Mouse (Mus musculus): ENCODE measurements around the gene Klf15.

Klf15 gene

GRCm38 (mm10) chr6:90462181-90462706, at the start of gene Klf15:
Klf15 (plus strand) TSS chr6:90462576.
- peak; percentile 48 to 71 for DNase-seq (ENCODE audit: low spot score in 2 of 2)

GRCm38 (mm10) chr6:90422565-90422964, 39.8 kb upstream of the Klf15 start:
- DNase-seq (ENCODE audit: low spot score in 2 of 2): peak; percentile 59 to 82

DNA sequence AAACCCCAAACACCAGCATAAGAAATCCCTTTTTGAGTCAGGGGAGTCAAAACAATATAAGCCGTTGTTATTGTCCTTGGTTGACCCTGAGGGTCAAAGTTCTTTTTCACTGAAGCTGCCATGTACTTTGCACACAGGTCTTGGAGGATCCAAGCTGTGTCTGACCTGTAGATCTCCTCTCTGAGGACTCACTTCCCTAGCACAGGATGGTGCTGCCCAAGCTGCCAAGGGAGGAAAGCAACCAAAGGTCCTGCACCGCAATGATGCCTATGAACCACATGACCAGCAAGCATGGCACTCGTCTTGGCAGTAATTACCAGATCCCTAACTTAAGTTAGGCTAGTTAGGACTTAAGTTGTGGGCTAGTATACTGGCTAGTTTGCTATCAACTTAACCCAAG, 37.0 kb upstream of the Klf15 start:
- no peak for DNase-seq (ENCODE audit: low spot score in 2 of 2)

DNA sequence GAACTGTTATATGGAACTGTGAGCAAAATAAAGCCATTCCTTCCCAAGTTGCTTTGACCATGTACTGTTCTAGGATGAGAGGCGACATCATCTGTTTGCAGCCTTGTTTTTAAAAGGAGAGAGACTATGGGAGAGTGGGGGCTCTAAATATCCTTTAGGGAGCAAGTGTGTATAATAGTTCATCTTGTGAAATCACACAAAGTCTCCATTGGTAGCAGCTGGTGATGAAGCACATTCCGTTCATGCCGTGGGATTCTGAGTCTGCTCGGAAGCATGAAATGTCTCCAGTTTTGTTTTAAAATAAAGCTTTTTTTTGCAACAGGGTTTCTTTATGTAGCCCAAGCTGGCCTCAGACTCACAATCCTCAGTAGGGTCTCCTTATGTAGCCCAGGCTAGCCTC, 36.4 kb upstream of the Klf15 start:
- DNase-seq (ENCODE audit: low spot score in 2 of 2): no peak

GRCm38 (mm10) chr6:90428380-90428974, 33.9 kb upstream of the Klf15 start, which contains the start of gene Cfap100:
Cfap100 (minus strand) TSS chr6:90428797.
- peak; percentile 63 to 81 for DNase-seq (ENCODE audit: low spot score in 2 of 2)

- no peak for DNase-seq (ENCODE audit: low spot score in 2 of 2)
These were observed 32.5 kb upstream of the Klf15 start for GRCm38 (mm10) chr6:90429911-90430310.

- DNase-seq (ENCODE audit: low spot score in 2 of 2): no peak
These were observed 30.9 kb upstream of the Klf15 start for GRCm38 (mm10) chr6:90431487-90431886.

DNA sequence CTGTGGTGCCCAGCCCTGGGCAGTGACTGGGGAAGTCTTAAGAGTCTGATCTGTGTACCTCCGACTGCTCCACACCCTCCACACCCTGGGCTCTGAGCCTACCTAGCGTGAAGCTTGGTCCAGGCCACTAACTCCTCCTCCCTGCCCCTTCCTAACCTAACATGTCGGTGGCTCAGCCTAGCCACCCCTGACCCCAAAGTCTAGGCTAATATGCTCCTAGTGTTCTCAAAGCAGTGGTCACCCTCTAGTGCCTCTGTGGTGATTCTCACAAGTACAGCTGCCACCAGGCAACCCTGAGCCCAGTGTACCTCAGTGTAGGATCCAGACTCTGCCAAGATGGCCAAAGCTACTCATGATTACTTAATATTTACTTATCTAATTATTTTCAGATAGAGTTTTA, 27.7 kb upstream of the Klf15 start:
- DNase-seq (ENCODE audit: low spot score in 2 of 2): no peak

- peak; percentile 76 to 89 for DNase-seq (ENCODE audit: low spot score in 2 of 2)
These were observed 27.2 kb upstream of the Klf15 start for GRCm38 (mm10) chr6:90435195-90435618.

- DNase-seq (ENCODE audit: low spot score in 2 of 2): no peak
These were observed 26.0 kb upstream of the Klf15 start for GRCm38 (mm10) chr6:90436192-90436907.

- no peak for DNase-seq (ENCODE audit: low spot score in 2 of 2)
These were observed 25.3 kb upstream of the Klf15 start for GRCm38 (mm10) chr6:90437041-90437440.

DNA sequence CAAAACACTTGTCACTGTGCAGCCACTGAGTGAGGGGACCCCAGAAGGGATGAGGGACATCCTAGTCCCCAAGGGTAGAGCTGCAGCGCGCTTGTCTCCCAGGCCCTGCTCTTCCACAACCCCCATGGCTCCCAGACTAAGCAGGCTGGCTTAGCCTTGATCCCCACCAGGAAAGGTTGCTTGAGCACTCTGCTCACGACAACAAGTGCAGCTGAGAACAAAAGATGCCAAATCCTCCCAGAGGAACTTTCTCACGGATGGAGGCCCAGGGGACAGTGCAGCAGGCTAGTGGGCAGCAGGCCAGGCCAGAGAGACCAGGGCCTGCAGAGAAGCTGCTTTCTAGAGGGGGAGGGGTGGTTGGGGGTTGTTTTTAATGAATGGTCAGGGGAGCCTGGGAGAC, 15.5 kb upstream of the Klf15 start:
- DNase-seq (ENCODE audit: low spot score in 2 of 2): peak in 1 of 2 experiments; percentile 49

GRCm38 (mm10) chr6:90450179-90450578, 12.2 kb upstream of the Klf15 start:
- DNase-seq (ENCODE audit: low spot score in 2 of 2): peak; percentile 58 to 84

DNA sequence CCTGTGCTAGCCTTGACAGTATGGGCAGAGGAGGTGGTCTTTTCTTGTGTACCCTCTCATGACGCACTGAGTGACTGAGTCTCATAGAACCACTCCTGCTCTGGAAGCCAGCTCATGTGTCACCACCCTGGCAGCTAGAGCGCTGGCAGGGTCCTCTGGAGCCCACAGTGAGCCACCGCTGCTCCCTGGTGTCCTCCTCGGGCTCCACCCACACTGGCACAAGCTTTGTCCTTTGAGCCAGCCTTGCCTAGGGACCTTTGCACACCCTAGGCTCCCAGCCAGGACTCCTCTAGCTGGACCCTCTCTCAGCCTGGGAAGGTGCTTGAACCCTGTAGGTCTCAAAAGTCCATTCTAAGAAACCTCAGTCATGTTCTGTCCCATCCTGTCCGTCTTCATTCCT, 11.7 kb upstream of the Klf15 start:
- peak in 1 of 2 experiments; percentile 30 for DNase-seq (ENCODE audit: low spot score in 2 of 2)

DNA sequence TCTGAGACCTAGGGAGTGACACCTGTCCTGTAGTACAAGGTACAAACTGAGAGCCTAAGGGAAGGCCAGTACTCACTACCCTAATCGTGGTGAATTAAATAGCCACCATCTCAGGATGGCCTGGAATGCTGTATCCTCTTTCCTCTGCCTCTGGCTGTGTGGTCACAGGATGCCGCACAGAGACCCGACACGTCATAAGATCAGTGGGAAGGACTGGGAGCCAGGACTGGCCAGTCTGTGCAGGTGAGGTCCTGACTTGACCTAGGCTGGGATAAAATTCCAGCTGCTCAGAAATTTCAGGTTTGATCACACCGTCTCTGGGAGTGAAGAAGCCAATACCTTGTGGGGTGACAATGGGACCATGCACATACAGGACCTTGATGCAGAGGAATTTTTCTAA, 10.9 kb upstream of the Klf15 start:
- no peak for DNase-seq (ENCODE audit: low spot score in 2 of 2)

DNA sequence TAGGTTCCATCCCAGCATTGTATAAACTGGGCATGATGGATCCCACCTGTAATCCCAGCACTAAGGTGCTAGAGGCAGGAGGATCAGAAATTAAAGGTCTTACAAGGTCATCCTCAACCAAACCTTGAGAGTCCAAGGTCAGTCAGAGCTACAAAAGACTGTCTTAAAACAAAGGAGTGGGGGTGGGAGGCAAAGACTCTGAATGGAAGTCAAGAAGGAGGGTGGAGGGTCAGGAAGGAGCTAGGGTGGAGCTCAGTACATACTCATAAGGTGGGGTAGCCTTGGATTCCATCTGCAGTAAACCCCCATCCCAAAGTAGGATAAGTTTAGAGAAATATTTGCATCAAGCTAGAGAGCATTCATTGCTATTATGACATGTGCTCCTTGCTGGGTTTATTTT, 9.8 kb upstream of the Klf15 start:
- DNase-seq (ENCODE audit: low spot score in 2 of 2): no peak

- DNase-seq (ENCODE audit: low spot score in 2 of 2): no peak
These were observed 8.6 kb upstream of the Klf15 start for GRCm38 (mm10) chr6:90453751-90454150.

DNA sequence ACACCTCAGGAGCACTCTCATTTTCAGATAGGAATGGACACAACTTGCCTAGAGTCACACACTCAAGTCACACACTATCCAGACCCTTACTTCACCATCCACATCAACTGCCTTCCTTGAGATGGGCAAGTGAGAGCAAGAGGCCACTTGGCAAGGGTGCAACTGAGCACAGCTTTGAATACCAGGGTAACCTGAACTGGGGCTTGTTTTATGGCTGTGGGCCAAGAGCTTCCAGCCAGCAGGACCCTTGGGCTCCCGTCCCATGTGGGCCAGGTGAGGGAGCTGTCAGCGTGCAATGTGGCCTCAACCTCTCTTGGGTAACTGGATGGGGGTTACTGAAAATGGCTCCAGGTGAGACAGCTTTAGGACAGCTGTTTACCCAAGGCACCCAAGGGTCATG, 5.0 kb upstream of the Klf15 start:
- no peak for DNase-seq (ENCODE audit: low spot score in 2 of 2)

DNA sequence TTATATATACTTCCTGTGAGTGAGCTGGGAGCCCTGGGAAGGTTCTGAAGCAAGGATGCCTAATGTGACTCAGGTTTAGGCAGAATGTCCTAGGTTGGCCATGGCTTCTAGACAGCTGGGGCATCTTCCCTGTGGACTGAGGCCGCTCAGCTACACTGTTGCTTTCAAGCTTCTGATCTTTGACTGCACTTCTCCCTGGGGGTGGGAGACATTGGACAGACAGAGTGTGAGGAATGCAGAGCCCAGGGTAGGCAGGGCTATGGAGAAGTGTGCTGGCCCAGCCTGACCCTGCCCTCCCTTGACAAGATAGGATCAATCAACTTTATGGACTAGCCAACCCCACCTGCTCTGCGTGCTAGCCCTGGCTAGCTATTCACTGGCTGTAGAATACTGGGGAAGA, 1.2 kb upstream of the Klf15 start:
- DNase-seq (ENCODE audit: low spot score in 2 of 2): no peak

- DNase-seq (ENCODE audit: low spot score in 2 of 2): no peak
These were observed 605 bp upstream of the Klf15 start for GRCm38 (mm10) chr6:90461771-90462170.

- DNase-seq (ENCODE audit: low spot score in 2 of 2): no peak
These were observed 458 bp downstream of the Klf15 start for GRCm38 (mm10) chr6:90462841-90463227.

DNA sequence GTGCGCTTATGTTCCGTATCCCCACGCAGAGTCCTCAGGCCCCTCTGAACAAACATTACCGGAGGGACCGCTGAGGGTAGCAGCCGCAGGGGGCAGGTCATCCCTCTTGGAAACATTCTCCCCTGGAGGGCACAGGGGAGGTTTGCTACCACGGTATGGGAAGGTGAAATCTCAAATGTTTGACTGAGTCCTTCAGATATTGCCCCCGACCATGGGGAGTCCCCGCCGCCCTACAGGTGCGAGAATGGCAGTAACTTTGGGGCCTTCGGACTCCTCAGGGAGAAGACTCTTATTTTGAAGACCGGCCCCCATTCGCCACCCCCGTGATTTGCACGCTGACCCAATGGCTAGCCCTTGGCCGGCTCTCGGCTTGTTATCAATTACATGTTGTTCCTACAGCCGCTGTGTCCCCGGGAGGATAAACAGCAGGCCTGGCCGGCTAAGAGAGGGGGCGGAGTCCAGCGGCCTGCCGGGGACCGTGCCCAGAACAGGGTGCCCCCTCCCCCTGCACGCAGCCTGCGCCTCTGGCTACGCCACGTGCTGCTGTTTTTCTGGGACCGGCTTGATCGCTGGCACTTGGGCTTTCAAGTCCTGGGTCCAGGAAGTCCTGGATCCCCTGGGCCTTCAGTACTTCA, 969 bp downstream of the Klf15 start:
- DNase-seq (ENCODE audit: low spot score in 2 of 2): peak; percentile 54 to 65

Measured in cerebellum, postnatal 4 days (tissue).